Mouse (Mus musculus): ENCODE data around the gene Ezr. TPM values are rescaled to one million over a fixed set of nuclear protein-coding genes. Genes with fewer than 3 reads are reported as not detected.

Gene Ezr
- polyA plus RNA-seq, 1 experiment from 2014 or later: 342 TPM

DNA sequence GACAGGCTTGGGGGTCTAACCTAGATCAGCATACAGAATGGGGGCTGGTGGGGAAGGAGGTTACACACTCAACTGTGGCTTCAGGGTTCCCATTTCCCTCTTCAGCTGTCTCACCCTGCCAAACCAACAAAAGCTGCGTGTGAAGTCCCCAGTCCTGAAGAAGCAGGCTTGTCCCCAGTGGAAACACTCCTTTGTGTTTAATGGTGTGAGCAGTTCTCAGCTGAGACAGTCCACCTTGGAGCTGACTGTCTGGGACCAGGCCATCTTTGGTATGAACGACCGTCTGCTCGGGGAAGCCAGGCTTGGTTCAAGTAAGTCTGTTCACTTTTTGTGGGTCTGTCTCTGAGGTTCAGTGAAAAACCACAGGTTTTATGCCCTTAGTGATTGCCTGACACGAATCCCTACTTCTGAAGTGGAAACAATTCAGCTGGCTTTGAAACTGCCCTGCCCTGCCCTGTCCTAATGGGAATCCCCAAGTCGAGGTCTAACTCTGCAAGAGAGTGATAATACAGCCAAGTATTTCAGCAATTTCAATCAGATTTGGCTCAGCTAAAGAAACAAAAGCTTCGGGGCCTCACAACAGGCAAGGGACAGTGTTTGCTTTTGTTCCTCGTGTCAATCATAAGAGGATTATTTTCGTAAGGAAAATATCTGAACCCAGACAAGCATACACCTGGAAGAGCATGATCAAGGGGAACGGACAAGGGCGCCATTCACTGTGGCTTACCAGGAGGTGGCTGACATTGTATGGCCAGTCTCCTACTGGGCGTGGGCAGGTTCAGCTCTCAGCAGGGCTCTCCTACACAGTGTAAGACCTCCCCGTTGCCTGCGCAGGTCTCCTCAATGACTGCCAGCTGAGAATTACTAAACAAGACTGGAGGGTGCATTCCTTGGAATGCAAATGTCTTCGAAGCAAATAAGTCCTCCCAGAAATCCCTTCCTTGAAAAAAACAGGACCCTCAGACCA, 46.0 kb downstream of the Ezr start:
- no peak for ATAC-seq
- no peak overlapping the region for H3K9ac ChIP-seq (ENCODE audit: low read depth, low read length)
- WGBS: 49% methylated on average over 15 of the region's 15 CpGs
- TF ChIP-seq CTCF (IDR thresholded peaks at IDR 0.05; ENCODE audit: low read depth): no peak
- H3K9me3 ChIP-seq (ENCODE audit: control insufficient read depth): no peaks in the 10 kb centered on the region
- no peak overlapping the region for H3K4me3 ChIP-seq (ENCODE audit: low read depth, low read length)
- peak overlapping the region; percentile 54 for H3K27ac ChIP-seq (ENCODE audit: low read depth, low read length)
- H3K4me1 ChIP-seq (replicated peaks; ENCODE audit: control insufficient read depth, insufficient read depth, low read length): no peaks in the 10 kb centered on the region; the same call in 1 of the 2 replicates
- H3K27me3 ChIP-seq (replicated peaks; ENCODE audit: control insufficient read depth, insufficient read depth, low read length): no peaks in the 10 kb centered on the region
- H3K4me2 ChIP-seq (replicated peaks; ENCODE audit: low read depth): no peak overlapping the region
- peaks cover 45% of the 10 kb centered on the region for H3K36me3 ChIP-seq (ENCODE audit: control insufficient read depth, insufficient read depth)

GRCm38 (mm10) chr17:6734746-6735441, 47.7 kb downstream of the Ezr start:
- 88% methylated on average over 12 of the region's 12 CpGs for WGBS
- Histone ChIP-seq H3K9me3 (ENCODE audit: control insufficient read depth) (no peaks in the 10 kb centered on the region), H3K27ac (ENCODE audit: low read depth, low read length) (peak overlapping the region; percentile 21; the same call in 1 of the 2 replicates), H3K4me1 (replicated peaks; ENCODE audit: control insufficient read depth, insufficient read depth, low read length) (no peaks in the 10 kb centered on the region; the same call in 1 of the 2 replicates), H3K9ac (ENCODE audit: low read depth, low read length) (no peak overlapping the region), H3K4me2 (replicated peaks; ENCODE audit: low read depth) (no peak overlapping the region), H3K27me3 (replicated peaks; ENCODE audit: control insufficient read depth, insufficient read depth, low read length) (no peaks in the 10 kb centered on the region), H3K36me3 (ENCODE audit: control insufficient read depth, insufficient read depth) (peaks cover 28% of the 10 kb centered on the region), H3K4me3 (ENCODE audit: low read depth, low read length) (no peak overlapping the region)
- TF ChIP-seq CTCF (IDR thresholded peaks at IDR 0.05; ENCODE audit: low read depth): no peak
- no peak for ATAC-seq

DNA sequence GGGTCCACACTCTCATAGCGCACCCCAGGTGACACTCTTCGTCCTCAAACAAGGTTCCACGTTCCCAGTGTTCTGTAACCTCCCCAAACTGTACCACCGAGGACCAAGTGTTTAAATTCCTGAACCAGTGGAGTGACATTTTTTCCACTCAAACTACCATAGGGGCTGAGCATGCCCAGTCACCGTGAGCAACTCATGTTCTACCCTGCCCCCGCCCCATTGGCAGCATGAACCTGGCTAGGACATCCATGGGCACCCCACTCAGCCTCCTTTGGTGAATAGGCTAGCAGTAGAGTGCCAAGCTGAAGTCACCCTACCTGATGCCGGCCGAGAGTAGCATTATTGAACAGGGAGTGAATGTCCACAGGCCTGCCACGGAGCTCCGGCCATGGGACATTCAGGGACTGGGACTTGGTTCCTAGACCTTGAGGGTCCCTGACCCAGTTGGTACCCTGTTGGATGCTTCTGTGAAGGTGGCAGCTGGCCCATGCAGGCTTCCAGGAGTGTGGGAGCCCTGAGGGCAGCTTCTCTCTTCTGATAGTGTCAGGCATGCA, 49.2 kb downstream of the Ezr start:
- TF ChIP-seq CTCF (IDR thresholded peaks at IDR 0.05; ENCODE audit: low read depth): no peak
- Histone ChIP-seq H3K4me1 (replicated peaks; ENCODE audit: control insufficient read depth, insufficient read depth, low read length) (0 out of 2 replicates have a peak, but pooled peaks cover 2% of the 10 kb centered on the region), H3K9me3 (ENCODE audit: control insufficient read depth) (no peaks in the 10 kb centered on the region), H3K4me2 (replicated peaks; ENCODE audit: low read depth) (no peak overlapping the region), H3K36me3 (ENCODE audit: control insufficient read depth, insufficient read depth) (peaks cover 14% of the 10 kb centered on the region), H3K4me3 (ENCODE audit: low read depth, low read length) (no peak overlapping the region), H3K27ac (ENCODE audit: low read depth, low read length) (no peak overlapping the region), H3K9ac (ENCODE audit: low read depth, low read length) (no peak overlapping the region), H3K27me3 (replicated peaks; ENCODE audit: control insufficient read depth, insufficient read depth, low read length) (no peaks in the 10 kb centered on the region)
- ATAC-seq: no peak
- WGBS: 97% methylated on average over 10 of the region's 10 CpGs

- Histone ChIP-seq H3K4me3 (ENCODE audit: low read depth, low read length) (no peak overlapping the region), H3K9me3 (ENCODE audit: control insufficient read depth) (no peaks in the 10 kb centered on the region), H3K4me1 (replicated peaks; ENCODE audit: control insufficient read depth, insufficient read depth, low read length) (0 out of 2 replicates have a peak, but pooled peaks cover 2% of the 10 kb centered on the region), H3K36me3 (ENCODE audit: control insufficient read depth, insufficient read depth) (peaks cover 9% of the 10 kb centered on the region), H3K27me3 (replicated peaks; ENCODE audit: control insufficient read depth, insufficient read depth, low read length) (no peaks in the 10 kb centered on the region), H3K4me2 (replicated peaks; ENCODE audit: low read depth) (no peak overlapping the region), H3K27ac (ENCODE audit: low read depth, low read length) (no peak overlapping the region), H3K9ac (ENCODE audit: low read depth, low read length) (no peak overlapping the region; the same call in 1 of the 2 replicates)
- WGBS: 89% methylated on average over 4 of the region's 4 CpGs
- no peak for TF ChIP-seq CTCF (IDR thresholded peaks at IDR 0.05; ENCODE audit: low read depth)
- ATAC-seq: no peak
Observed at GRCm38 (mm10) chr17:6732665-6733064, 49.9 kb downstream of the Ezr start.

DNA sequence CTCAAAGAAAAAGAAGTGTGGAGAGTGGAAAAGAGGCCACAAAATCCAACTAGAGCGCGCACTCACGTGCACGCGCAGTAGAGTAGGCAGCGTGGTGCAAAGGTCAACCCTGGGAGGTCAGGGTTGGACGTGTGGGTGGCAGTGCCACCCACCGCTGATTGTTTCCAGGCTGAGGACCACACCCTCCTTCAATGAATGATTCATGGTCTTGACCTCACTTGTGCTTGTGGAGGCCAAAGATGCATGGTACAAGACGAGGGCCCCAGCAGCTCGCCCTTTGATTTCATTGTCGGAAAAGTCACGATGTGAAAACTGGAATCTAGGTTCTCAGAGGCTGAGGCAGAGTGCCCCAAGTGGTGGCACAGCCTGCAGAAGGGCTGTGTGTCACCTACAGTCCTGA, 51.0 kb downstream of the Ezr start:
- Histone ChIP-seq H3K4me2 (replicated peaks; ENCODE audit: low read depth) (no peak overlapping the region), H3K27me3 (replicated peaks; ENCODE audit: control insufficient read depth, insufficient read depth, low read length) (no peaks in the 10 kb centered on the region), H3K4me3 (ENCODE audit: low read depth, low read length) (no peak overlapping the region), H3K36me3 (ENCODE audit: control insufficient read depth, insufficient read depth) (no peaks in the 10 kb centered on the region), H3K4me1 (replicated peaks; ENCODE audit: control insufficient read depth, insufficient read depth, low read length) (0 out of 2 replicates have a peak, but pooled peaks cover 2% of the 10 kb centered on the region), H3K9ac (ENCODE audit: low read depth, low read length) (peak overlapping the region; percentile 13; the same call in 1 of the 2 replicates), H3K9me3 (ENCODE audit: control insufficient read depth) (no peaks in the 10 kb centered on the region), H3K27ac (ENCODE audit: low read depth, low read length) (peak overlapping the region; percentile 92)
- ATAC-seq: peak; percentile 72
- 42% methylated on average over 12 of the region's 12 CpGs for WGBS
- peak; percentile 73 for TF ChIP-seq CTCF (IDR thresholded peaks at IDR 0.05; ENCODE audit: low read depth)

- peak; percentile 55 for ATAC-seq
- Histone ChIP-seq H3K27ac (ENCODE audit: low read depth, low read length) (peak overlapping the region; percentile 92), H3K36me3 (ENCODE audit: control insufficient read depth, insufficient read depth) (no peaks in the 10 kb centered on the region), H3K9me3 (ENCODE audit: control insufficient read depth) (no peaks in the 10 kb centered on the region), H3K4me3 (ENCODE audit: low read depth, low read length) (no peak overlapping the region), H3K4me2 (replicated peaks; ENCODE audit: low read depth) (no peak overlapping the region), H3K9ac (ENCODE audit: low read depth, low read length) (peak overlapping the region; percentile 13; the same call in 1 of the 2 replicates), H3K27me3 (replicated peaks; ENCODE audit: control insufficient read depth, insufficient read depth, low read length) (no peaks in the 10 kb centered on the region), H3K4me1 (replicated peaks; ENCODE audit: control insufficient read depth, insufficient read depth, low read length) (0 out of 2 replicates have a peak, but pooled peaks cover 2% of the 10 kb centered on the region)
- TF ChIP-seq CTCF (IDR thresholded peaks at IDR 0.05; ENCODE audit: low read depth): no peak
- WGBS: 53% methylated on average over 8 of the region's 8 CpGs
Observed at GRCm38 (mm10) chr17:6731132-6731531, 51.5 kb downstream of the Ezr start.
